Mouse (Mus musculus) olfactory bulb, adult 2 months (tissue): Measurements from ENCODE around the gene Tmem156. TPM values are rescaled to one million over a fixed set of nuclear protein-coding genes. Genes with fewer than 3 reads are reported as not detected.
A peak's percentile ranks its signal among the peaks of the same experiment; 100 is the strongest.
"Not testable (repeated sequence)": the region's sequence is repeated elsewhere in the genome, so short reads cannot be mapped to it uniquely, and the experiment has no call there.

ENCODE experiments used
- H3K27ac ChIP-seq: fragments of 200-500 bp; 2 replicates; pipeline ENCODE4 v1.5.1; 2012; ENCODE audit warnings: low read depth, low read length; ENCODE audit not compliant: insufficient read depth
- H3K4me1 ChIP-seq: fragments of 200-500 bp; 2 replicates; pipeline ENCODE4 v1.6.1; 2012; ENCODE audit warnings: low read length; ENCODE audit not compliant: control insufficient read depth, insufficient read depth
- H3K4me3 ChIP-seq: fragments of 200-500 bp; 2 replicates; pipeline ENCODE4 v1.5.1; 2012; ENCODE audit warnings: mild to moderate bottlenecking, low read depth, low read length, moderate library complexity; ENCODE audit not compliant: insufficient read depth
- CTCF ChIP-seq: fragments of 200-500 bp; IDR thresholded peaks from 2 replicates; pipeline ENCODE4 v1.5.1; 2012; ENCODE audit warnings: low read depth, mild to moderate bottlenecking, low read length, moderate library complexity; ENCODE audit not compliant: insufficient read depth
- POLR2A ChIP-seq: fragments of 200-500 bp; IDR thresholded peaks from 2 replicates; pipeline ENCODE4 v1.6.1; 2012; ENCODE audit warnings: mild to moderate bottlenecking, low read depth, low read length, moderate library complexity; ENCODE audit not compliant: insufficient read depth
- WGBS: fragments of 180-500 bp; shearing (Covaris S2); methylation state at CpG from one replicate; pipeline ENCODE4 v1.1.7; 2018; 5-methylcytosine and 5-hydroxymethylcytosine counted together
- polyA plus RNA-seq: library from polyadenylated mRNA; stranded (reverse); fragments of >200 nt; gene quantifications from 2 replicates; pipeline ENCODE4 v1.2.4, GENCODE M21; 2012; ENCODE audit warnings: low replicate concordance; ENCODE audit not compliant: missing spikeins, insufficient read depth, insufficient read length

Gene Tmem156
- polyA plus RNA-seq, 1 experiment = not detected

GRCm38 (mm10) chr5:65119918-65120317 is 28.0 kb upstream of the Tmem156 start:
- 71% methylated on average over 3 of the region's 3 CpGs for WGBS
- no peak overlapping the region for H3K27ac ChIP-seq
- TF ChIP-seq POLR2A (no peak), CTCF (no peak)

GRCm38 (mm10) chr5:65119495-65119894 is 27.6 kb upstream of the Tmem156 start:
- Histone ChIP-seq H3K4me1 (no peaks in the 10 kb centered on the region), H3K27ac (no peak overlapping the region), H3K4me3 (no peak overlapping the region)
- TF ChIP-seq POLR2A (no peak), CTCF (no peak)
- 84% methylated on average over 1 of the region's 1 CpGs for WGBS

More at GRCm38 (mm10) chr5:65119918-65120317, 28.0 kb upstream of the Tmem156 start:
- H3K4me3 ChIP-seq = no peak overlapping the region
- no peaks in the 10 kb centered on the region for H3K4me1 ChIP-seq

GRCm38 (mm10) chr5:65116789-65117188 is 24.9 kb upstream of the Tmem156 start:
- no peaks in the 10 kb centered on the region for H3K4me1 ChIP-seq
- TF ChIP-seq POLR2A (no peak), CTCF (no peak)
- no peak overlapping the region for H3K27ac ChIP-seq
- no peak overlapping the region for H3K4me3 ChIP-seq
- WGBS = 93% methylated on average over 2 of the region's 2 CpGs

GRCm38 (mm10) chr5:65113323-65113722 is 21.4 kb upstream of the Tmem156 start:
- Histone ChIP-seq H3K4me3 (no peak overlapping the region), H3K4me1 (no peaks in the 10 kb centered on the region), H3K27ac (no peak overlapping the region)
- no peak for TF ChIP-seq CTCF
- no peak for TF ChIP-seq POLR2A
- 93% methylated on average over 6 of the region's 6 CpGs for WGBS

- not testable (repeated sequence) for H3K4me3 ChIP-seq, H3K4me1 ChIP-seq, H3K27ac ChIP-seq
- whole genome bisulfite sequencing = 78% methylated on average over 3 of the region's 3 CpGs
Measured at GRCm38 (mm10) chr5:65112225-65112624, 20.3 kb upstream of the Tmem156 start.

GRCm38 (mm10) chr5:65107773-65108432 is 16.0 kb upstream of the Tmem156 start:
- peak overlapping the region; percentile 95 for H3K4me3 ChIP-seq
- H3K27ac ChIP-seq = no peak overlapping the region
- TF ChIP-seq POLR2A = no peak
- TF ChIP-seq CTCF = no peak
- 5% methylated on average over 31 of the region's 42 CpGs for WGBS
- H3K4me1 ChIP-seq = no peaks in the 10 kb centered on the region

- TF ChIP-seq CTCF (no peak), POLR2A (0 out of 2 replicates have a peak, but pooled peaks have one; percentile 29)
- H3K4me1 ChIP-seq = peaks cover 4% of the 10 kb centered on the region; the same call in 1 of the 2 replicates
- H3K27ac ChIP-seq = no peak within 1 kb of the TSS
- peak within 1 kb of the TSS; percentile 95 for H3K4me3 ChIP-seq
- 4% methylated on average over 54 of the region's 56 CpGs for WGBS
Measured at GRCm38 (mm10) chr5:65106876-65107772, 15.2 kb upstream of the Tmem156 start, which contains the start of gene Klhl5. Klhl5 (plus strand) TSS chr5:65107539.

GRCm38 (mm10) chr5:65102641-65103042 is 10.7 kb upstream of the Tmem156 start:
- 35% methylated on average over 10 of the region's 10 CpGs for WGBS
- no peak overlapping the region for H3K27ac ChIP-seq
- peaks cover 4% of the 10 kb centered on the region; the same call in 1 of the 2 replicates for H3K4me1 ChIP-seq
- no peak for TF ChIP-seq CTCF
- TF ChIP-seq POLR2A = no peak
- H3K4me3 ChIP-seq = no peak overlapping the region

GRCm38 (mm10) chr5:65102026-65102640 is 10.2 kb upstream of the Tmem156 start:
- WGBS = 81% methylated on average over 3 of the region's 3 CpGs
- Histone ChIP-seq H3K4me3 (no peak overlapping the region), H3K4me1 (peaks cover 4% of the 10 kb centered on the region; the same call in 1 of the 2 replicates), H3K27ac (no peak overlapping the region)
- no peak for TF ChIP-seq CTCF
- no peak for TF ChIP-seq POLR2A
